In the genomic region with DNA sequence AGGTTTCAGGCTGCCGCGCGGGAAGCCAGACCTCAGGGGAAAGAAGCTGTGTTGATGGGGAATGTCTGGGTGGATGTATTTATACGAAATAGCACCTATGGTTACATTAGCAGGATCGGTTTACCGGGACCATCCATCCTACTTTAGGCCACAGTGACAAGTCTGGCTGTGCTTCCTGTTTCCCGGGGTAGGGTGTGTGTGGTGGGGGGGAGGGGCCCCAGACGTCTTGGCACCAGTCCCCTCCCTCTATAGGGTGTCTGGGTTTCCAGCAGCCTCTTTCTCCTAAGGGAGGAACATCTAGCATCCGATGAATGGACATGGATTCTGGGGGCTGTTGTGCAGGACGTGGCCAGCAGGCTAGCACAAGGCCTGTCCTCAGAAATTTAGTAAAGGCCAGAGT, we compare ENCODE assay signal across 13 mouse cellular contexts. TPM values are rescaled to one million over a fixed set of nuclear protein-coding genes. Genes with fewer than 3 reads are reported as not detected.
DNase-seq lines count a peak whose midpoint lies in the region; ATAC-seq lines count a peak whose summit lies in the region.
"Had no signal": no experiment of that assay in that cellular context is flagged by ENCODE, and none has a peak within 500 bp of the region (broad histone marks: within the 10 kb centered on the region; RNA-seq: fewer than 3 reads in every experiment).

No protein-coding gene starts in this region.

- no peaks in the 10 kb centered on the region for H3K9me3 ChIP-seq in liver, embryonic 11.5 days (ENCODE audit: control insufficient read depth, low read length)
- H3K9me3 ChIP-seq in liver, embryonic 12.5 days (replicated peaks): no peaks in the 10 kb centered on the region
- no peaks in the 10 kb centered on the region for H3K9me3 ChIP-seq in embryonic facial prominence, embryonic 13.5 days
- no peaks in the 10 kb centered on the region for H3K9me3 ChIP-seq in stomach, embryonic 14.5 days (ENCODE audit: control insufficient read depth, low read depth, low read length)
- H3K9me3 ChIP-seq: forebrain, embryonic 13.5 days; liver, embryonic 13.5 days; midbrain, embryonic 13.5 days had no signal

- H3K4me2 ChIP-seq in liver, embryonic 11.5 days: peak overlapping the region; percentile 15; the same call in 1 of the 2 replicates
- no peak overlapping the region for H3K4me2 ChIP-seq in liver, embryonic 12.5 days
- H3K4me2 ChIP-seq in embryonic facial prominence, embryonic 13.5 days: 0 out of 2 replicates have a peak overlapping the region, but pooled peaks have one; percentile 3
- no peak overlapping the region for H3K4me2 ChIP-seq in stomach, embryonic 14.5 days (replicated peaks; ENCODE audit: low read depth, low read length)
- H3K4me2 ChIP-seq: forebrain, embryonic 13.5 days; liver, embryonic 13.5 days; midbrain, embryonic 13.5 days had no signal

- H3K9ac ChIP-seq in liver, embryonic 11.5 days (ENCODE audit: low read depth, low read length): no peak overlapping the region
- H3K9ac ChIP-seq in liver, embryonic 12.5 days: no peak overlapping the region
- H3K9ac ChIP-seq in embryonic facial prominence, embryonic 13.5 days: peak overlapping the region; percentile 41; the same call in 1 of the 2 replicates
- no peak overlapping the region for H3K9ac ChIP-seq in stomach, embryonic 14.5 days (replicated peaks; ENCODE audit: low read depth, low read length)
- H3K9ac ChIP-seq: forebrain, embryonic 13.5 days; liver, embryonic 13.5 days; midbrain, embryonic 13.5 days had no signal

- H3K27me3 ChIP-seq in liver, embryonic 11.5 days (replicated peaks; ENCODE audit: control insufficient read depth, insufficient read depth, low read length): no peaks in the 10 kb centered on the region
- H3K27me3 ChIP-seq in liver, embryonic 12.5 days (replicated peaks): no peaks in the 10 kb centered on the region
- H3K27me3 ChIP-seq in embryonic facial prominence, embryonic 13.5 days: no peaks in the 10 kb centered on the region
- H3K27me3 ChIP-seq in stomach, embryonic 14.5 days (ENCODE audit: control insufficient read depth, insufficient read depth, low read length): no peaks in the 10 kb centered on the region
- H3K27me3 ChIP-seq: forebrain, embryonic 13.5 days; liver, embryonic 13.5 days had no signal

- H3K36me3 ChIP-seq in liver, embryonic 11.5 days (ENCODE audit: control insufficient read depth, insufficient read depth, low read length): no peaks in the 10 kb centered on the region
- H3K36me3 ChIP-seq in liver, embryonic 12.5 days: no peaks in the 10 kb centered on the region
- no peaks in the 10 kb centered on the region for H3K36me3 ChIP-seq in embryonic facial prominence, embryonic 13.5 days
- H3K36me3 ChIP-seq in stomach, embryonic 14.5 days (ENCODE audit: control insufficient read depth, insufficient read depth, low read length): no peaks in the 10 kb centered on the region
- H3K36me3 ChIP-seq: liver, embryonic 13.5 days; midbrain, embryonic 13.5 days had no signal

- no peak overlapping the region; the same call in 1 of the 2 replicates for H3K27ac ChIP-seq in liver, embryonic 11.5 days (ENCODE audit: low read depth, low read length)
- no peak overlapping the region for H3K27ac ChIP-seq in liver, embryonic 12.5 days
- no peak overlapping the region for H3K27ac ChIP-seq in embryonic facial prominence, embryonic 13.5 days
- H3K27ac ChIP-seq in stomach, embryonic 14.5 days (ENCODE audit: low read length): peak overlapping the region; percentile 7; the same call in 1 of the 2 replicates
- H3K27ac ChIP-seq: forebrain, embryonic 13.5 days; liver, embryonic 13.5 days; midbrain, embryonic 13.5 days had no signal

- no peak; the same call in 1 of the 2 replicates for ATAC-seq in liver, embryonic 11.5 days (replicated peaks; ENCODE audit: low FRiP score)
- no peak for ATAC-seq in liver, embryonic 12.5 days
- ATAC-seq in embryonic facial prominence, embryonic 13.5 days (ENCODE audit: insufficient number of reproducible peaks, insufficient read depth, low FRiP score, low TSS enrichment, low read depth): no peak
- ATAC-seq in stomach, embryonic 14.5 days (ENCODE audit: insufficient number of reproducible peaks, insufficient read depth, low FRiP score, low read depth): peak; percentile 82; the same call in 1 of the 2 replicates
- no peak for ATAC-seq in megakaryocyte progenitor cell, adult 5-6 weeks (replicated peaks; ENCODE audit: poor library complexity)
- ATAC-seq: forebrain, embryonic 13.5 days; midbrain, embryonic 13.5 days had no signal

- 19% methylated on average over 10 of the region's 10 CpGs for WGBS in liver, embryonic 11.5 days
- WGBS in liver, embryonic 12.5 days (ENCODE audit: insufficient replicate concordance): 17% methylated on average over 10 of the region's 10 CpGs
- WGBS in embryonic facial prominence, embryonic 13.5 days: 21% methylated on average over 10 of the region's 10 CpGs
- 10% methylated on average over 10 of the region's 10 CpGs for WGBS in stomach, embryonic 14.5 days

- H3K4me1 ChIP-seq in liver, embryonic 11.5 days (replicated peaks; ENCODE audit: control insufficient read depth, insufficient read depth, low read length): 0 out of 2 replicates have a peak, but pooled peaks cover 3% of the 10 kb centered on the region
- no peaks in the 10 kb centered on the region for H3K4me1 ChIP-seq in liver, embryonic 12.5 days
- H3K4me1 ChIP-seq in embryonic facial prominence, embryonic 13.5 days: peaks cover 19% of the 10 kb centered on the region
- peaks cover 17% of the 10 kb centered on the region for H3K4me1 ChIP-seq in stomach, embryonic 14.5 days (ENCODE audit: control insufficient read depth, insufficient read depth, low read length)
- H3K4me1 ChIP-seq: forebrain, embryonic 13.5 days; liver, embryonic 13.5 days; midbrain, embryonic 13.5 days had no signal

- DNase-seq in liver, embryonic 11.5 days (ENCODE audit: low spot score): peak; percentile 33
- DNase-seq in embryo, embryonic 10.5 days (ENCODE audit: low spot score): peak; percentile 48
- DNase-seq in adrenal gland, postnatal 14 days: no peak
- DNase-seq: cerebellum, adult 11-12 months; gastrocnemius, postnatal 10 days; heart, postnatal 14 days; liver, embryonic 13.5 days had no signal

- no peak overlapping the region for H3K4me3 ChIP-seq in liver, embryonic 11.5 days (ENCODE audit: low read depth, low read length)
- no peak overlapping the region for H3K4me3 ChIP-seq in liver, embryonic 12.5 days
- H3K4me3 ChIP-seq in embryonic facial prominence, embryonic 13.5 days: no peak overlapping the region
- no peak overlapping the region for H3K4me3 ChIP-seq in stomach, embryonic 14.5 days (ENCODE audit: low read depth, low read length)
- H3K4me3 ChIP-seq: forebrain, embryonic 13.5 days; liver, embryonic 13.5 days; midbrain, embryonic 13.5 days had no signal

RNA-seq across cellular contexts. Expression of gene Ptch1, which starts 36.3 kb away (rescaled TPM):
- 14.0 and 15.0 TPM in 2 replicates for polyA plus RNA-seq in liver, embryonic 11.5 days (2014; fragmentation: Nextera tagmentation; extraction: Ambion mirVana)
- polyA plus RNA-seq in liver, embryonic 12.5 days (2016; fragmentation: Nextera tagmentation; extraction: Ambion mirVana): 7.0 TPM in 2 replicates
- 30.6 and 30.8 TPM in 2 replicates for polyA plus RNA-seq in embryonic facial prominence, embryonic 13.5 days (2015; fragmentation: Nextera tagmentation; extraction: Ambion mirVana)
- polyA plus RNA-seq in stomach, embryonic 14.5 days (2014; fragmentation: Nextera tagmentation; extraction: Ambion mirVana): 71.5 and 79.8 TPM in 2 replicates
- total RNA-seq in megakaryocyte progenitor cell, adult 5-6 weeks (2015): 8.6 and 11.6 TPM in 2 replicates
- 6.5 TPM in 2 replicates for total RNA-seq in megakaryocyte progenitor cell, adult 5-6 weeks (2017)
- total RNA-seq in adrenal gland, postnatal 14 days (2021): 38.6 and 39.5 TPM in 2 replicates

Comparison
In these comparisons a context has a peak if more than half of its experiments do, and no peak if none do; other contexts are left out.
1. H3K4me2 ChIP-seq: peak in liver, embryonic 11.5 days (single experiment) and embryonic facial prominence, embryonic 13.5 days (single experiment); none in liver, embryonic 12.5 days (single experiment) and stomach, embryonic 14.5 days (single experiment).